Mouse (Mus musculus) thymus, adult 2 months (tissue): Measurements from ENCODE around the gene Psmf1.

Experiments used
- CTCF ChIP-seq: fragments of 200-500 bp; IDR thresholded peaks from 2 replicates; pipeline ENCODE4 v1.5.1; 2012; ENCODE audit warnings: mild to moderate bottlenecking, control low read depth, low read length, moderate library complexity, borderline replicate concordance; ENCODE audit not compliant: control insufficient read depth, poor library complexity, insufficient read depth; ENCODE audit errors: extremely low read depth
- POLR2A ChIP-seq: fragments of 200-500 bp; IDR thresholded peaks from 2 replicates; pipeline ENCODE4 v1.6.1; 2012; ENCODE audit warnings: mild to moderate bottlenecking, low read length, control low read depth, moderate library complexity; ENCODE audit not compliant: control insufficient read depth, poor library complexity, insufficient read depth; ENCODE audit errors: extremely low read depth

- TF ChIP-seq POLR2A (no peak), CTCF (no peak)
These were observed 14.9 kb upstream of the Psmf1 start for GRCm38 (mm10) chr2:151758806-151759353.
